Comparison of ENCODE assay signal across 20 mouse cellular contexts in the genomic region with DNA sequence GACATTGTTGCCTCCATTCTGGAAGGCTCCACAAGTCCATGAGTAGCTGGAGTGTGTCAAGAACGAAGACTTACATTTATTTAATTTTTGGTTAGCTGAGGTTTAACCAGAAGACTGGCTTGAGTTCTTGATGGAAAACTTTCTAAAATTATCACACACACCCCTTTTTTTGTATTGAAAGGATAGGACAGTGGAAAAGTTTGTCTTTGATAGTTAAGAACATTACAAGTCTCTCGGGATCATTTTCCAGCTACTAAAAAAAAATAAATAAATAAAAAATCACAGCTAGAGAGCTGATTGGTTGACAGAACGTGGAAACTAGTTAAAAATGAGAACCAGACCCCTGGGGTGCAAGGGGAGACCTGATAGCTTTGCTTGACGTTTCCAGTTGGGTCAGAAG.
A peak's percentile ranks its signal among the peaks of the same experiment; 100 is the strongest.
DNase-seq lines count a peak whose midpoint lies in the region; ATAC-seq and TF ChIP-seq lines count a peak whose summit lies in the region.
"Had no signal": no experiment of that assay in that cellular context is flagged by ENCODE, and none has a peak within 500 bp of the region (broad histone marks: within the 10 kb centered on the region; RNA-seq: fewer than 3 reads in every experiment).

No protein-coding gene starts in this region.

- no peaks in the 10 kb centered on the region for H3K27me3 ChIP-seq in kidney, postnatal 0 days (ENCODE audit: insufficient read depth, low read length)
- H3K27me3 ChIP-seq in intestine, embryonic 16.5 days (replicated peaks; ENCODE audit: control insufficient read depth, insufficient read depth, low read length), result no peaks in the 10 kb centered on the region
- no peaks in the 10 kb centered on the region for H3K27me3 ChIP-seq in stomach, embryonic 15.5 days (replicated peaks)
- H3K27me3 ChIP-seq in heart, embryonic 10.5 days (ENCODE audit: insufficient read depth, poor library complexity, severe bottlenecking), result no peaks in the 10 kb centered on the region
- H3K27me3 ChIP-seq: embryonic facial prominence, embryonic 15.5 days; neural tube, embryonic 12.5 days had no signal

- H3K27ac ChIP-seq in gastrocnemius, adult 2 months, result peak overlapping the region; percentile 63
- peak overlapping the region; percentile 89 for H3K27ac ChIP-seq in kidney, postnatal 0 days
- peak overlapping the region; percentile 79 for H3K27ac ChIP-seq in intestine, embryonic 16.5 days (ENCODE audit: low read length)
- H3K27ac ChIP-seq in stomach, embryonic 15.5 days, result peak overlapping the region; percentile 93
- H3K27ac ChIP-seq in heart, embryonic 10.5 days, result no peak overlapping the region
- H3K27ac ChIP-seq: heart, adult 2 months; neural tube, embryonic 12.5 days had no signal

- H3K4me3 ChIP-seq in gastrocnemius, adult 2 months, result no peak overlapping the region
- H3K4me3 ChIP-seq in kidney, postnatal 0 days (replicated peaks; ENCODE audit: low read depth, low read length), result no peak overlapping the region
- no peak overlapping the region for H3K4me3 ChIP-seq in intestine, embryonic 16.5 days (ENCODE audit: low read length)
- H3K4me3 ChIP-seq in stomach, embryonic 15.5 days (replicated peaks), result no peak overlapping the region
- H3K4me3 ChIP-seq in heart, embryonic 10.5 days, result no peak overlapping the region
- H3K4me3 ChIP-seq: embryonic facial prominence, embryonic 15.5 days; heart, adult 2 months; neural tube, embryonic 12.5 days had no signal

- H3K4me1 ChIP-seq in kidney, postnatal 0 days (replicated peaks; ENCODE audit: insufficient read depth, low read length), result no peaks in the 10 kb centered on the region
- peaks cover 7% of the 10 kb centered on the region for H3K4me1 ChIP-seq in intestine, embryonic 16.5 days (ENCODE audit: control insufficient read depth, insufficient read depth, low read length)
- H3K4me1 ChIP-seq in stomach, embryonic 15.5 days, result 0 out of 2 replicates have a peak, but pooled peaks cover 3% of the 10 kb centered on the region
- H3K4me1 ChIP-seq in heart, embryonic 10.5 days, result no peaks in the 10 kb centered on the region
- H3K4me1 ChIP-seq: neural tube, embryonic 12.5 days had no signal

- 47% methylated on average over 4 of the region's 4 CpGs for WGBS in kidney, postnatal 0 days
- WGBS in intestine, embryonic 16.5 days, result 64% methylated on average over 4 of the region's 4 CpGs
- WGBS in stomach, embryonic 15.5 days, result 44% methylated on average over 4 of the region's 4 CpGs
- 65% methylated on average over 4 of the region's 4 CpGs for WGBS in heart, embryonic 10.5 days

- DNase-seq in gastrocnemius, adult 2 months, result no peak
- no peak for DNase-seq in gastrocnemius, adult 18-20 months (ENCODE audit: low spot score)
- DNase-seq in kidney, postnatal 0 days (ENCODE audit: low spot score), result peak; percentile 53
- DNase-seq in kidney, adult 18-20 months, result no peak
- DNase-seq in adrenal gland, postnatal 10 days, result no peak
- DNase-seq in heart, embryonic 10.5 days (ENCODE audit: low spot score), result no peak
- DNase-seq: cerebellum, adult 9-10 months; gastrocnemius, postnatal 14 days; heart, postnatal 14 days; liver; lung, postnatal 10 days; thymus, postnatal 14 days had no signal

- H3K9me3 ChIP-seq in kidney, postnatal 0 days (replicated peaks; ENCODE audit: low read length), result no peaks in the 10 kb centered on the region
- H3K9me3 ChIP-seq in intestine, embryonic 16.5 days (ENCODE audit: control insufficient read depth, low read length), result no peaks in the 10 kb centered on the region
- H3K9me3 ChIP-seq in stomach, embryonic 15.5 days, result no peaks in the 10 kb centered on the region
- H3K9me3 ChIP-seq in heart, embryonic 10.5 days, result no peaks in the 10 kb centered on the region
- H3K9me3 ChIP-seq: embryonic facial prominence, embryonic 15.5 days; neural tube, embryonic 12.5 days had no signal

- H3K4me2 ChIP-seq in kidney, postnatal 0 days (ENCODE audit: low read length), result no peak overlapping the region
- no peak overlapping the region for H3K4me2 ChIP-seq in intestine, embryonic 16.5 days (ENCODE audit: low read depth, low read length)
- H3K4me2 ChIP-seq in stomach, embryonic 15.5 days, result no peak overlapping the region
- H3K4me2 ChIP-seq: embryonic facial prominence, embryonic 15.5 days; neural tube, embryonic 12.5 days had no signal

- intact Hi-C loops in gastrocnemius, adult 2 months (cut with DNase I), result no loop called here

- no peaks in the 10 kb centered on the region for H3K36me3 ChIP-seq in kidney, postnatal 0 days (ENCODE audit: insufficient read depth, low read length)
- H3K36me3 ChIP-seq in intestine, embryonic 16.5 days (ENCODE audit: control insufficient read depth, insufficient read depth, low read length), result no peaks in the 10 kb centered on the region
- no peaks in the 10 kb centered on the region for H3K36me3 ChIP-seq in stomach, embryonic 15.5 days
- H3K36me3 ChIP-seq in heart, embryonic 10.5 days, result no peaks in the 10 kb centered on the region
- H3K36me3 ChIP-seq: embryonic facial prominence, embryonic 15.5 days; G1E; neural tube, embryonic 12.5 days had no signal

- no peak for ATAC-seq in kidney, postnatal 0 days (replicated peaks; ENCODE audit: low FRiP score, low read depth)
- no peak for ATAC-seq in intestine, embryonic 16.5 days
- ATAC-seq in stomach, embryonic 15.5 days (ENCODE audit: insufficient read depth, low FRiP score, low read depth), result no peak
- ATAC-seq: CD4-positive, CD25-positive, alpha-beta regulatory T cell, adult 4 months; hindbrain, embryonic 16.5 days had no signal

- no peak for TF ChIP-seq CTCF in gastrocnemius, adult 2 months (IDR thresholded peaks at IDR 0.05)
- no peak for TF ChIP-seq CTCF in kidney, postnatal 0 days (IDR thresholded peaks at IDR 0.05; ENCODE audit: low read depth)

- no peak overlapping the region for H3K9ac ChIP-seq in kidney, postnatal 0 days (ENCODE audit: low read depth, low read length)
- no peak overlapping the region for H3K9ac ChIP-seq in intestine, embryonic 16.5 days (ENCODE audit: low read depth, low read length)
- no peak overlapping the region for H3K9ac ChIP-seq in stomach, embryonic 15.5 days
- H3K9ac ChIP-seq: embryonic facial prominence, embryonic 15.5 days; neural tube, embryonic 12.5 days had no signal
